Mouse (Mus musculus) embryonic facial prominence, embryonic 13.5 days (tissue): ENCODE measurements around the gene Garnl3. TPM values are rescaled to one million over a fixed set of nuclear protein-coding genes. Genes with fewer than 3 reads are reported as not detected.

ENCODE experiments used
- ATAC-seq: fragments of 200-750 bp; cut with Nextera tagmentation; 2 replicates; pipeline ENCODE4 v1.8.0; 2017; ENCODE audit warnings: low read depth; ENCODE audit not compliant: insufficient number of reproducible peaks, insufficient read depth, low FRiP score, low TSS enrichment
- H3K27ac ChIP-seq: fragments of 300-500 bp; sonication (generic); 2 replicates; pipeline ENCODE4 v1.5.1; 2015; ENCODE audit warnings: moderate library complexity, mild to moderate bottlenecking, inconsistent platforms
- H3K27me3 ChIP-seq: fragments of 300-500 bp; sonication (generic); 2 replicates; pipeline ENCODE4 v1.6.1; 2015; ENCODE audit warnings: mild to moderate bottlenecking, inconsistent platforms
- H3K36me3 ChIP-seq: fragments of 300-500 bp; sonication (generic); 2 replicates; pipeline ENCODE4 v1.6.1; 2015; ENCODE audit warnings: mild to moderate bottlenecking, inconsistent platforms
- H3K4me1 ChIP-seq: fragments of 300-500 bp; sonication (generic); 2 replicates; pipeline ENCODE4 v1.6.1; 2015; ENCODE audit warnings: inconsistent platforms
- H3K4me2 ChIP-seq: fragments of 300-500 bp; sonication (generic); 2 replicates; pipeline ENCODE4 v1.6.1; 2015; ENCODE audit warnings: moderate library complexity, mild to moderate bottlenecking, inconsistent platforms
- H3K4me3 ChIP-seq: fragments of 300-500 bp; sonication (generic); 2 replicates; pipeline ENCODE4 v1.5.1; 2015; ENCODE audit warnings: mild to moderate bottlenecking, inconsistent platforms
- H3K9ac ChIP-seq: fragments of 300-500 bp; sonication (generic); 2 replicates; pipeline ENCODE4 v1.6.1; 2015; ENCODE audit warnings: mild to moderate bottlenecking, inconsistent platforms
- H3K9me3 ChIP-seq: fragments of 300-500 bp; sonication (generic); 2 replicates; pipeline ENCODE4 v1.6.1; 2016; ENCODE audit warnings: inconsistent platforms
- WGBS: fragments of 180-500 bp; shearing (Covaris S2); methylation state at CpG from one replicate; pipeline ENCODE4 v1.1.7; 2015; ENCODE audit warnings: mixed read lengths; 5-methylcytosine and 5-hydroxymethylcytosine counted together
- polyA plus RNA-seq: library from polyadenylated mRNA; unstranded; fragments of >200 nt; fragmentation: Nextera tagmentation; extraction: Ambion mirVana; gene quantifications from 2 replicates; pipeline ENCODE4 v1.2.1, GENCODE M21; 2015

Gene Garnl3
- polyA plus RNA-seq, 1 experiment from 2014 or later: 11.2 TPM

- peaks cover 17% of the 10 kb centered on the region for H3K4me1 ChIP-seq
- 3% methylated on average over 4 of the region's 4 CpGs for WGBS
- H3K4me3 ChIP-seq: peak overlapping the region; percentile 85
- H3K36me3 ChIP-seq: 0 out of 2 replicates have a peak, but pooled peaks cover 2% of the 10 kb centered on the region
- H3K27ac ChIP-seq: no peak overlapping the region
- H3K9ac ChIP-seq: peak overlapping the region; percentile 93
- peak overlapping the region; percentile 100 for H3K4me2 ChIP-seq
- no peaks in the 10 kb centered on the region for H3K9me3 ChIP-seq
- no peak for ATAC-seq
- no peaks in the 10 kb centered on the region for H3K27me3 ChIP-seq
Observed at GRCm38 (mm10) chr2:32982700-32983099, 148.8 kb downstream of the Garnl3 start.

- Histone ChIP-seq H3K9me3 (no peaks in the 10 kb centered on the region), H3K36me3 (0 out of 2 replicates have a peak, but pooled peaks cover 2% of the 10 kb centered on the region), H3K27ac (peak within 1 kb of the TSS; percentile 56; the same call in 1 of the 2 replicates), H3K4me2 (peak within 1 kb of the TSS; percentile 100), H3K27me3 (no peaks in the 10 kb centered on the region), H3K4me1 (peaks cover 17% of the 10 kb centered on the region), H3K4me3 (peak within 1 kb of the TSS; percentile 85), H3K9ac (peak within 1 kb of the TSS; percentile 93)
- ATAC-seq: peak; percentile 93
- WGBS: under 1% methylated on average over 50 of the region's 50 CpGs
Observed at GRCm38 (mm10) chr2:32981725-32982271, 149.7 kb downstream of the Garnl3 start, which contains the start of gene Slc2a8. Slc2a8 (minus strand) TSS chr2:32982083.

GRCm38 (mm10) chr2:32981281-32981680 is 150.2 kb downstream of the Garnl3 start:
- 2% methylated on average over 23 of the region's 23 CpGs for WGBS
- no peaks in the 10 kb centered on the region for H3K27me3 ChIP-seq
- peaks cover 17% of the 10 kb centered on the region for H3K4me1 ChIP-seq
- H3K4me2 ChIP-seq: peak overlapping the region; percentile 100
- H3K4me3 ChIP-seq: peak overlapping the region; percentile 85
- peaks cover 3% of the 10 kb centered on the region for H3K36me3 ChIP-seq
- no peaks in the 10 kb centered on the region for H3K9me3 ChIP-seq
- H3K27ac ChIP-seq: peak overlapping the region; percentile 56; the same call in 1 of the 2 replicates
- ATAC-seq: peak; percentile 59
- peak overlapping the region; percentile 93 for H3K9ac ChIP-seq

- H3K4me1 ChIP-seq: peaks cover 17% of the 10 kb centered on the region
- H3K27ac ChIP-seq: no peak overlapping the region
- no peak overlapping the region for H3K9ac ChIP-seq
- H3K9me3 ChIP-seq: no peaks in the 10 kb centered on the region
- 85% methylated on average over 7 of the region's 7 CpGs for WGBS
- H3K27me3 ChIP-seq: no peaks in the 10 kb centered on the region
- peaks cover 20% of the 10 kb centered on the region for H3K36me3 ChIP-seq
- H3K4me2 ChIP-seq: no peak overlapping the region
- no peak for ATAC-seq
- no peak overlapping the region for H3K4me3 ChIP-seq
Observed at GRCm38 (mm10) chr2:32979675-32980074, 151.8 kb downstream of the Garnl3 start.

GRCm38 (mm10) chr2:32978675-32979074 is 152.8 kb downstream of the Garnl3 start:
- Histone ChIP-seq H3K4me3 (no peak overlapping the region), H3K9me3 (no peaks in the 10 kb centered on the region), H3K4me1 (peaks cover 17% of the 10 kb centered on the region), H3K27ac (no peak overlapping the region), H3K4me2 (no peak overlapping the region), H3K36me3 (peaks cover 30% of the 10 kb centered on the region), H3K9ac (no peak overlapping the region), H3K27me3 (no peaks in the 10 kb centered on the region)
- 79% methylated on average over 3 of the region's 3 CpGs for WGBS
- ATAC-seq: no peak

GRCm38 (mm10) chr2:32977114-32977513 is 154.3 kb downstream of the Garnl3 start:
- WGBS: 78% methylated on average over 5 of the region's 5 CpGs

GRCm38 (mm10) chr2:32974216-32974615 is 157.2 kb downstream of the Garnl3 start:
- Histone ChIP-seq H3K4me1 (no peaks in the 10 kb centered on the region), H3K27me3 (no peaks in the 10 kb centered on the region), H3K9ac (no peak overlapping the region), H3K9me3 (no peaks in the 10 kb centered on the region), H3K4me3 (no peak overlapping the region), H3K36me3 (peaks cover 42% of the 10 kb centered on the region), H3K27ac (no peak overlapping the region), H3K4me2 (no peak overlapping the region)
- no peak for ATAC-seq
- 90% methylated on average over 8 of the region's 8 CpGs for WGBS

More at GRCm38 (mm10) chr2:32977114-32977513, 154.3 kb downstream of the Garnl3 start:
- peaks cover 42% of the 10 kb centered on the region for H3K36me3 ChIP-seq
- no peaks in the 10 kb centered on the region for H3K27me3 ChIP-seq
- H3K9me3 ChIP-seq: no peaks in the 10 kb centered on the region
- H3K27ac ChIP-seq: no peak overlapping the region
- peaks cover 11% of the 10 kb centered on the region for H3K4me1 ChIP-seq
- H3K9ac ChIP-seq: no peak overlapping the region
- H3K4me3 ChIP-seq: no peak overlapping the region
- no peak for ATAC-seq
- H3K4me2 ChIP-seq: no peak overlapping the region

- ATAC-seq: no peak
- 54% methylated on average over 9 of the region's 9 CpGs for WGBS
- Histone ChIP-seq H3K27ac (no peak overlapping the region), H3K27me3 (no peaks in the 10 kb centered on the region), H3K36me3 (peaks cover 38% of the 10 kb centered on the region), H3K4me1 (peaks cover 14% of the 10 kb centered on the region), H3K9ac (no peak overlapping the region), H3K9me3 (no peaks in the 10 kb centered on the region), H3K4me2 (no peak overlapping the region), H3K4me3 (no peak overlapping the region)
Observed at GRCm38 (mm10) chr2:32971235-32971634, 160.2 kb downstream of the Garnl3 start.

GRCm38 (mm10) chr2:32969326-32969725 is 162.1 kb downstream of the Garnl3 start:
- Histone ChIP-seq H3K9me3 (no peaks in the 10 kb centered on the region), H3K4me2 (no peak overlapping the region), H3K36me3 (peaks cover 26% of the 10 kb centered on the region), H3K4me3 (no peak overlapping the region), H3K4me1 (peaks cover 30% of the 10 kb centered on the region), H3K27me3 (no peaks in the 10 kb centered on the region), H3K27ac (no peak overlapping the region), H3K9ac (no peak overlapping the region)
- 88% methylated on average over 8 of the region's 8 CpGs for WGBS
- no peak for ATAC-seq

GRCm38 (mm10) chr2:32968024-32968614 is 163.3 kb downstream of the Garnl3 start:
- Histone ChIP-seq H3K9ac (peak overlapping the region; percentile 85), H3K27me3 (no peaks in the 10 kb centered on the region), H3K4me2 (peak overlapping the region; percentile 90), H3K4me1 (peaks cover 42% of the 10 kb centered on the region), H3K27ac (no peak overlapping the region), H3K36me3 (peaks cover 26% of the 10 kb centered on the region), H3K9me3 (no peaks in the 10 kb centered on the region), H3K4me3 (no peak overlapping the region)
- 82% methylated on average over 9 of the region's 9 CpGs for WGBS
- no peak for ATAC-seq

- Histone ChIP-seq H3K9ac (peak overlapping the region; percentile 85), H3K4me1 (peaks cover 48% of the 10 kb centered on the region), H3K27ac (peak overlapping the region; percentile 96), H3K4me2 (peak overlapping the region; percentile 90), H3K4me3 (peak overlapping the region; percentile 64), H3K36me3 (peaks cover 26% of the 10 kb centered on the region), H3K27me3 (no peaks in the 10 kb centered on the region), H3K9me3 (no peaks in the 10 kb centered on the region)
- ATAC-seq: peak; percentile 81
- 1% methylated on average over 55 of the region's 55 CpGs for WGBS
Observed at GRCm38 (mm10) chr2:32966689-32967631, 164.5 kb downstream of the Garnl3 start.
